ENCODE assay signal across 22 mouse cellular contexts in the genomic region with DNA sequence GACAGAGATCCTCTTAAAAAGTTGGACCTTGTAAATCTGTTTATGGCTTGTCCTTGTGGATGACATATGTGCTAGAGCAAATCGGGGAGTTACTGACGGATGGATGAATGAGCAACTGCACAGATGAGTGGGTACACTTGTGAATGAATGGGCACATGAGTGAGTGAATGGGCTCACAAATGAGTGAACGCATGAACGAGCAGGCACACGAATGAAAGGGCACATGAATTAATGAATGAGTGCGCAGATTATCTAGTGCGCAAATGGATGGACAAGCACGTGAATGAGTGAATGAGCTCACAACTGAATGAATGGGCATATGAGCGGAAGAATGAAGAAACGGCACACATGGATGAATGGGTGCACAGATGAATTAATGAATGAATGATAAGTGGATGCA.
DNase-seq lines count a peak whose midpoint lies in the region; ATAC-seq lines count a peak whose summit lies in the region.
"Had no signal": no experiment of that assay in that cellular context is flagged by ENCODE, and none has a peak within 500 bp of the region (broad histone marks: within the 10 kb centered on the region; RNA-seq: fewer than 3 reads in every experiment).

No protein-coding gene starts in this region.

- no peak for DNase-seq in heart, postnatal 14 days
- DNase-seq in kidney, postnatal 25 days = no peak
- DNase-seq in embryonic facial prominence, embryonic 10.5 days (ENCODE audit: low spot score) = no peak
- DNase-seq: adrenal gland, adult 2 months; cerebellum, adult 8-10 months; cerebellum, postnatal 25 days; gastrocnemius, postnatal 10 days; right cerebral cortex, postnatal 14 days had no signal

- H3K36me3 ChIP-seq in forebrain, embryonic 12.5 days (replicated peaks) = no peaks in the 10 kb centered on the region; the same call in 1 of the 2 replicates
- H3K36me3 ChIP-seq in forebrain, embryonic 13.5 days (ENCODE audit: poor library complexity, severe bottlenecking) = no peaks in the 10 kb centered on the region
- H3K36me3 ChIP-seq in heart, embryonic 13.5 days = no peaks in the 10 kb centered on the region
- H3K36me3 ChIP-seq in kidney, embryonic 15.5 days = no peaks in the 10 kb centered on the region
- H3K36me3 ChIP-seq in embryonic facial prominence, embryonic 10.5 days (replicated peaks) = no peaks in the 10 kb centered on the region
- no peaks in the 10 kb centered on the region for H3K36me3 ChIP-seq in hindbrain, embryonic 16.5 days (ENCODE audit: control insufficient read depth, insufficient read depth, low read length)
- H3K36me3 ChIP-seq: embryonic facial prominence, embryonic 12.5 days; hindbrain, embryonic 13.5 days; limb, embryonic 13.5 days; midbrain, embryonic 12.5 days; neural tube, embryonic 13.5 days; stomach, embryonic 15.5 days had no signal

- 64% methylated on average over 10 of the region's 10 CpGs for WGBS in forebrain, embryonic 12.5 days
- 62% methylated on average over 10 of the region's 10 CpGs for WGBS in forebrain, embryonic 13.5 days
- 85% methylated on average over 10 of the region's 10 CpGs for WGBS in heart, embryonic 13.5 days
- WGBS in kidney, embryonic 15.5 days = 81% methylated on average over 10 of the region's 10 CpGs
- 89% methylated on average over 10 of the region's 10 CpGs for WGBS in embryonic facial prominence, embryonic 10.5 days
- WGBS in hindbrain, embryonic 16.5 days = 71% methylated on average over 10 of the region's 10 CpGs

- ATAC-seq in forebrain, embryonic 12.5 days (ENCODE audit: low FRiP score) = no peak
- ATAC-seq in forebrain, embryonic 13.5 days = no peak
- no peak for ATAC-seq in heart, embryonic 13.5 days (ENCODE audit: extremely low read depth, insufficient number of reproducible peaks, low FRiP score, low TSS enrichment)
- no peak for ATAC-seq in kidney, embryonic 15.5 days (replicated peaks; ENCODE audit: low FRiP score)
- ATAC-seq in hindbrain, embryonic 16.5 days = no peak
- ATAC-seq: activated CD4-positive, CD25-positive, alpha-beta regulatory T cell, adult 4 months; inflammation-experienced regulatory T-cells, adult 6 months had no signal

- H3K9ac ChIP-seq in forebrain, embryonic 12.5 days = no peak overlapping the region
- H3K9ac ChIP-seq in forebrain, embryonic 13.5 days = no peak overlapping the region
- H3K9ac ChIP-seq in heart, embryonic 13.5 days = no peak overlapping the region
- no peak overlapping the region for H3K9ac ChIP-seq in kidney, embryonic 15.5 days
- no peak overlapping the region for H3K9ac ChIP-seq in hindbrain, embryonic 16.5 days (ENCODE audit: low read depth, low read length)
- H3K9ac ChIP-seq: embryonic facial prominence, embryonic 12.5 days; hindbrain, embryonic 13.5 days; limb, embryonic 13.5 days; midbrain, embryonic 12.5 days; neural tube, embryonic 13.5 days; stomach, embryonic 15.5 days had no signal

- H3K27me3 ChIP-seq in forebrain, embryonic 12.5 days = peaks cover 9% of the 10 kb centered on the region
- H3K27me3 ChIP-seq in forebrain, embryonic 13.5 days = no peaks in the 10 kb centered on the region
- H3K27me3 ChIP-seq in heart, embryonic 13.5 days (replicated peaks) = no peaks in the 10 kb centered on the region
- H3K27me3 ChIP-seq in kidney, embryonic 15.5 days = no peaks in the 10 kb centered on the region
- no peaks in the 10 kb centered on the region for H3K27me3 ChIP-seq in embryonic facial prominence, embryonic 10.5 days (replicated peaks; ENCODE audit: low read depth, poor library complexity, severe bottlenecking)
- no peaks in the 10 kb centered on the region for H3K27me3 ChIP-seq in hindbrain, embryonic 16.5 days (replicated peaks; ENCODE audit: control insufficient read depth, insufficient read depth, low read length)
- H3K27me3 ChIP-seq: embryonic facial prominence, embryonic 12.5 days; hindbrain, embryonic 13.5 days; limb, embryonic 13.5 days; midbrain, embryonic 12.5 days; neural tube, embryonic 13.5 days; stomach, embryonic 15.5 days had no signal

- H3K4me3 ChIP-seq in forebrain, embryonic 12.5 days (replicated peaks) = no peak overlapping the region
- no peak overlapping the region for H3K4me3 ChIP-seq in forebrain, embryonic 13.5 days
- H3K4me3 ChIP-seq in heart, embryonic 13.5 days = no peak overlapping the region
- no peak overlapping the region for H3K4me3 ChIP-seq in kidney, embryonic 15.5 days (replicated peaks)
- H3K4me3 ChIP-seq in embryonic facial prominence, embryonic 10.5 days = no peak overlapping the region
- no peak overlapping the region for H3K4me3 ChIP-seq in hindbrain, embryonic 16.5 days (ENCODE audit: low read length)
- H3K4me3 ChIP-seq: embryonic facial prominence, embryonic 12.5 days; hindbrain, embryonic 13.5 days; limb, embryonic 13.5 days; midbrain, embryonic 12.5 days; neural tube, embryonic 13.5 days; stomach, embryonic 15.5 days had no signal

- H3K27ac ChIP-seq in forebrain, embryonic 12.5 days = peak overlapping the region; percentile 50; the same call in 1 of the 2 replicates
- H3K27ac ChIP-seq in forebrain, embryonic 13.5 days = no peak overlapping the region
- peak overlapping the region; percentile 66 for H3K27ac ChIP-seq in heart, embryonic 13.5 days (replicated peaks)
- 0 out of 2 replicates have a peak overlapping the region, but pooled peaks have one; percentile 64 for H3K27ac ChIP-seq in kidney, embryonic 15.5 days
- peak overlapping the region; percentile 24; the same call in 1 of the 2 replicates for H3K27ac ChIP-seq in embryonic facial prominence, embryonic 10.5 days (replicated peaks)
- no peak overlapping the region for H3K27ac ChIP-seq in hindbrain, embryonic 16.5 days (ENCODE audit: low read depth, low read length)
- H3K27ac ChIP-seq: limb, embryonic 13.5 days had no signal

- H3K4me1 ChIP-seq in forebrain, embryonic 12.5 days = peaks cover 65% of the 10 kb centered on the region
- H3K4me1 ChIP-seq in forebrain, embryonic 13.5 days = peaks cover 62% of the 10 kb centered on the region
- H3K4me1 ChIP-seq in heart, embryonic 13.5 days = peaks cover 73% of the 10 kb centered on the region
- peaks cover 78% of the 10 kb centered on the region for H3K4me1 ChIP-seq in kidney, embryonic 15.5 days
- peaks cover 64% of the 10 kb centered on the region for H3K4me1 ChIP-seq in embryonic facial prominence, embryonic 10.5 days
- peaks cover 26% of the 10 kb centered on the region for H3K4me1 ChIP-seq in hindbrain, embryonic 16.5 days (ENCODE audit: control insufficient read depth, insufficient read depth, low read depth, low read length)
- H3K4me1 ChIP-seq: stomach, embryonic 15.5 days had no signal

- intact Hi-C loops in heart, postnatal 14 days (cut with DNase I) = loop anchor here (2.0 kb wide), 1 partner anchor 63 kb away; no protein-coding TSS in a partner anchor

- no peaks in the 10 kb centered on the region for H3K9me3 ChIP-seq in forebrain, embryonic 12.5 days
- H3K9me3 ChIP-seq in forebrain, embryonic 13.5 days (replicated peaks) = no peaks in the 10 kb centered on the region
- H3K9me3 ChIP-seq in heart, embryonic 13.5 days = no peaks in the 10 kb centered on the region
- no peaks in the 10 kb centered on the region for H3K9me3 ChIP-seq in kidney, embryonic 15.5 days (replicated peaks)
- no peaks in the 10 kb centered on the region for H3K9me3 ChIP-seq in embryonic facial prominence, embryonic 10.5 days
- H3K9me3 ChIP-seq in hindbrain, embryonic 16.5 days (ENCODE audit: control insufficient read depth, low read length) = no peaks in the 10 kb centered on the region
- H3K9me3 ChIP-seq: embryonic facial prominence, embryonic 12.5 days; hindbrain, embryonic 13.5 days; limb, embryonic 13.5 days; midbrain, embryonic 12.5 days; neural tube, embryonic 13.5 days; stomach, embryonic 15.5 days had no signal

- no peak overlapping the region for H3K4me2 ChIP-seq in forebrain, embryonic 12.5 days
- H3K4me2 ChIP-seq in forebrain, embryonic 13.5 days = no peak overlapping the region
- no peak overlapping the region for H3K4me2 ChIP-seq in heart, embryonic 13.5 days
- H3K4me2 ChIP-seq in kidney, embryonic 15.5 days = no peak overlapping the region
- H3K4me2 ChIP-seq in hindbrain, embryonic 16.5 days (ENCODE audit: low read length) = no peak overlapping the region
- H3K4me2 ChIP-seq: embryonic facial prominence, embryonic 12.5 days; hindbrain, embryonic 13.5 days; limb, embryonic 13.5 days; liver, embryonic 11.5 days; midbrain, embryonic 12.5 days; neural tube, embryonic 13.5 days; stomach, embryonic 15.5 days had no signal

Comparison
In these comparisons a context has a peak if more than half of its experiments do, and no peak if none do; other contexts are left out.
1. H3K27ac ChIP-seq: peak in forebrain, embryonic 12.5 days (single experiment), heart, embryonic 13.5 days (single experiment), kidney, embryonic 15.5 days (single experiment) and embryonic facial prominence, embryonic 10.5 days (single experiment); none in forebrain, embryonic 13.5 days (single experiment) and hindbrain, embryonic 16.5 days (single experiment).